Mouse (Mus musculus): Measurements from ENCODE around the gene Pak1ip1. TPM values are rescaled to one million over a fixed set of nuclear protein-coding genes. Genes with fewer than 3 reads are reported as not detected.

Pak1ip1 gene
- total and polyA plus RNA-seq, 2 experiments from 2014 or later, result 42.2 to 45.8 TPM

DNA sequence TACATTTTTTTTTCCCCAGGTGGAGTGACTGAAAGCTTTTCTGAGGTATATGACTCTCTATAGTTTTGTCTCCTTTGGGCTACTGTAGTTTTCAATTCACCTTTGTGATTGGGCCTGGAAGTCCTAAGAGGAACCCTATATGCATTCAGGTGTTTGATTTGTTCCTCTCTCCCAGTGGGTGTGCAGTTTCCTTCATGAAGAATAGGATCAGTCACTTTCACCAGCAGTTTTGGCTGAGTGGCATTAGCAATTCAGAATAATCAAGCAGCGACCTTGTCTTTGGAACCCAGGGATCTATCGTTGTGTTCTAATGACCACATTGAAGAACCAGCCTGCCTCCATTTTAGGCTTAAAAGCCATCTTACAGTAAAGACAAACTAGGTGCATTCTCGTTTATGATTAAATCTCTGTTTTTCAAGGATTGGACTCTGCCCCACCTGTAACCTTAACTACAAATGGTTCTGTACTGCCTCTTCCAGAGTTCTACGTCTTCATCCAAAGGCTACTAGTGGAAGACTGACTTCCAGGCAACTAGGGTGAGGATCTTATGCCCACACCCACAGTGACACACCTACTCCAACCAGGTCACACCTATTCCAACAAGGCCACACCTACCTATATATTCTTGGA lies 30.9 kb upstream of the Pak1ip1 start:
- no peak for TF ChIP-seq CTCF (IDR thresholded peaks at IDR 0.05; ENCODE audit: low read depth)
- ATAC-seq, result no peak
- no peaks in the 10 kb centered on the region for H3K27me3 ChIP-seq (ENCODE audit: insufficient read depth, low read length)
- H3K27ac ChIP-seq, result no peak overlapping the region
- H3K4me1 ChIP-seq (ENCODE audit: insufficient read depth, low read length), result no peaks in the 10 kb centered on the region
- H3K4me2 ChIP-seq (ENCODE audit: low read depth, low read length), result no peak overlapping the region
- H3K9ac ChIP-seq (replicated peaks; ENCODE audit: low read length), result no peak overlapping the region
- no peaks in the 10 kb centered on the region for H3K9me3 ChIP-seq (ENCODE audit: low read length)
- H3K36me3 ChIP-seq (ENCODE audit: insufficient read depth, low read length), result no peaks in the 10 kb centered on the region
- WGBS, result 95% methylated on average over 4 of the region's 4 CpGs
- no peak for DNase-seq (ENCODE audit: low spot score)
- H3K4me3 ChIP-seq (ENCODE audit: low read length), result no peak overlapping the region

GRCm38 (mm10) chr13:40971261-40971660 lies 29.6 kb upstream of the Pak1ip1 start:
- 89% methylated on average over 5 of the region's 5 CpGs for WGBS
- no peaks in the 10 kb centered on the region for H3K27me3 ChIP-seq (ENCODE audit: insufficient read depth, low read length)
- no peaks in the 10 kb centered on the region for H3K4me1 ChIP-seq (ENCODE audit: insufficient read depth, low read length)
- ATAC-seq, result no peak
- no peak overlapping the region for H3K4me3 ChIP-seq (ENCODE audit: low read length)
- H3K36me3 ChIP-seq (ENCODE audit: insufficient read depth, low read length), result no peaks in the 10 kb centered on the region
- TF ChIP-seq CTCF (IDR thresholded peaks at IDR 0.05; ENCODE audit: low read depth), result no peak
- no peak for DNase-seq (ENCODE audit: low spot score)
- no peaks in the 10 kb centered on the region for H3K9me3 ChIP-seq (ENCODE audit: low read length)
- no peak overlapping the region for H3K4me2 ChIP-seq (ENCODE audit: low read depth, low read length)
- H3K9ac ChIP-seq (replicated peaks; ENCODE audit: low read length), result no peak overlapping the region
- H3K27ac ChIP-seq, result no peak overlapping the region

GRCm38 (mm10) chr13:40971831-40972230 lies 29.0 kb upstream of the Pak1ip1 start:
- ATAC-seq (no peak), DNase-seq (ENCODE audit: low spot score) (no peak)
- no peaks in the 10 kb centered on the region for H3K27me3 ChIP-seq (ENCODE audit: insufficient read depth, low read length)
- H3K4me1 ChIP-seq (ENCODE audit: insufficient read depth, low read length), result no peaks in the 10 kb centered on the region
- H3K4me3 ChIP-seq (ENCODE audit: low read length), result no peak overlapping the region
- TF ChIP-seq CTCF (IDR thresholded peaks at IDR 0.05; ENCODE audit: low read depth), result no peak
- WGBS, result 78% methylated on average over 2 of the region's 2 CpGs
- H3K4me2 ChIP-seq (ENCODE audit: low read depth, low read length), result no peak overlapping the region
- no peak overlapping the region for H3K27ac ChIP-seq
- no peaks in the 10 kb centered on the region for H3K9me3 ChIP-seq (ENCODE audit: low read length)
- H3K9ac ChIP-seq (replicated peaks; ENCODE audit: low read length), result no peak overlapping the region
- H3K36me3 ChIP-seq (ENCODE audit: insufficient read depth, low read length), result no peaks in the 10 kb centered on the region

DNA sequence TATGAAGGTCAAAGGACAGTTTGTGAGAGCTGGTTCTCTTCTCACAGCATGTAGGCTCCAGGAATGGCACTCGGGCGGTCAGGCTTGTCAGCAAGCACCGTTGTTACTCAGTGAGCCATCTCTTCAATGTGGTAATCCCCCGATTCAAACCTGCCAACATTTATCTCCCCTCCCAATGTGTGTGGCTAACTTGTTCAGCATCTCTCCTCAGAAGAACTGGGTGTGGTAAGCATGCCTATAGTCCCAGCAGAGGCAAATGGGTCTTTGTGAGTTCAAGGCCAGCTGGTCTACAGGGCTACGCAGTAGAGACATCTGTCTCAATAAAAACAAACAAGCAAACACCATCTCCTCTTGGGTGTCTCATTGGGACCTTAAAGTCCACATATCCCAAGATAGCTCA lies 27.8 kb upstream of the Pak1ip1 start:
- Histone ChIP-seq H3K9ac (replicated peaks; ENCODE audit: low read length) (no peak overlapping the region), H3K4me2 (ENCODE audit: low read depth, low read length) (no peak overlapping the region), H3K36me3 (ENCODE audit: insufficient read depth, low read length) (no peaks in the 10 kb centered on the region), H3K27me3 (ENCODE audit: insufficient read depth, low read length) (no peaks in the 10 kb centered on the region), H3K4me1 (ENCODE audit: insufficient read depth, low read length) (no peaks in the 10 kb centered on the region), H3K9me3 (ENCODE audit: low read length) (no peaks in the 10 kb centered on the region), H3K4me3 (ENCODE audit: low read length) (no peak overlapping the region), H3K27ac (no peak overlapping the region)
- DNase-seq (ENCODE audit: low spot score) (no peak), ATAC-seq (no peak)
- WGBS, result 86% methylated on average over 5 of the region's 5 CpGs
- TF ChIP-seq CTCF (IDR thresholded peaks at IDR 0.05; ENCODE audit: low read depth), result no peak

DNA sequence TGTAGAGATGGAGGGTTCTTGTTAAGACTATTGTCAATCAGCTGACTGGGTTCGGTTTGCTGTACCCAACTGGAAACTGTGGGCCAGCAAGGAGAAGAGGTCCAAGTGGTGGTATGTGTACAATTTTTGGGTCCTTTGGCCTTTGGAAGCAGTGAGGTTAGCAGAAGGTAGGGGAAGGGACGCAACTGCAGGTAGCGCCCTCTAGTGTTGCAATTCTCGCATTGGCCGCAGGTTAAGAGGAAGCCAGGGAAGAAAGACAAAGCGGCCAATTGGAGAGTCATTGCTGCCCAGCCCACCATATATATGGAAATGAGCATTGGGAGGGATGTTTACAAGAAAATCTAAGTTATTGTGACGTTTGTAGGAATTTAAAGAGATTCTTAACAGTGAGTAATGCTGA lies 23.2 kb upstream of the Pak1ip1 start:
- DNase-seq (ENCODE audit: low spot score) (peak; percentile 40), ATAC-seq (no peak)
- Histone ChIP-seq H3K36me3 (ENCODE audit: insufficient read depth, low read length) (no peaks in the 10 kb centered on the region), H3K4me2 (ENCODE audit: low read depth, low read length) (no peak overlapping the region), H3K9ac (replicated peaks; ENCODE audit: low read length) (no peak overlapping the region), H3K9me3 (ENCODE audit: low read length) (no peaks in the 10 kb centered on the region), H3K27ac (no peak overlapping the region), H3K4me3 (ENCODE audit: low read length) (no peak overlapping the region), H3K27me3 (ENCODE audit: insufficient read depth, low read length) (no peaks in the 10 kb centered on the region), H3K4me1 (ENCODE audit: insufficient read depth, low read length) (no peaks in the 10 kb centered on the region)
- TF ChIP-seq CTCF (IDR thresholded peaks at IDR 0.05; ENCODE audit: low read depth), result peak; percentile 67
- WGBS, result 15% methylated on average over 7 of the region's 7 CpGs

DNA sequence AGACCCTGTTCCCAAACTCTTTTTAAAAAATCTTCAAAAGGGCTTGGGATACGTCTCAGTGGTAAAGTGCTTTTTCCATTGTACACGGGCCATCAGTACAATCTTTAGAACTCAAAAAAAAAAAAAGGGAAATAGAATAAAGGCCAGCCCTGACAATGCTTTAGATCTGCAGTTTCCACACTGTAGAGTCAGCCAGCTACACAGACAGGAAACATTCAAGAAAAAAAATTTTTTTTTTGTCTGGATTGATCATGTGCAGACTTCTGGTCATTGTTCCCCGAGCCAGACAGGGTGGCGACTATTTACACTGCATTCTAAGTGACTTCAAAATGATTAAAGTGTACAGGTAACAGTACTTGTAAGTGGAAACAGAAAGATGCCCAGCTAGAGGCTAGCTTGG lies 22.2 kb upstream of the Pak1ip1 start:
- ATAC-seq (no peak), DNase-seq (ENCODE audit: low spot score) (no peak)

DNA sequence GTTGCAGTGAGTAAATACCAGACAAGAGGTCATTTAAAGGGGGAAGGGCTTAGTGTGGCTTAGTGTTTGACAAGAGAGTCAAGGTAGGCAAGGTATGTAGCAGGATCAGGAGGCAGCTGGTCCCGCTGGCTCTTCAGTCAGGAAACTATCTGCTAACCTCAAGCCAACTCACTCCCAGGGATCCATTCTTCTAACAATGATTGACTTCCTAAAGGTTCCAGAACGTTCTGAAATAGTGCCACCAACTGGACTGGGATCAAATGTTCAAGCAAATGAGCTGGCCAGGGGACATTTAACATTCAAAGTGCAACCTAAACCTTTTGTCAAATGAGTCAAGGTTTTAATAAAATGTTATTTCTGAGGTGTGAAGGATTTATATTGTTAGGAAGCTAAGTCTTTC lies 21.5 kb upstream of the Pak1ip1 start:
- WGBS, result 51% methylated on average over 2 of the region's 2 CpGs

More for the DNA sequence above, 22.2 kb upstream of the Pak1ip1 start:
- Histone ChIP-seq H3K4me3 (ENCODE audit: low read length) (no peak overlapping the region), H3K27me3 (ENCODE audit: insufficient read depth, low read length) (no peaks in the 10 kb centered on the region), H3K36me3 (ENCODE audit: insufficient read depth, low read length) (no peaks in the 10 kb centered on the region), H3K9me3 (ENCODE audit: low read length) (no peaks in the 10 kb centered on the region), H3K4me2 (ENCODE audit: low read depth, low read length) (no peak overlapping the region), H3K4me1 (ENCODE audit: insufficient read depth, low read length) (no peaks in the 10 kb centered on the region), H3K27ac (no peak overlapping the region), H3K9ac (replicated peaks; ENCODE audit: low read length) (no peak overlapping the region)
- 81% methylated on average over 4 of the region's 4 CpGs for WGBS
- no peak for TF ChIP-seq CTCF (IDR thresholded peaks at IDR 0.05; ENCODE audit: low read depth)

More for the DNA sequence above, 21.5 kb upstream of the Pak1ip1 start:
- no peak overlapping the region for H3K27ac ChIP-seq
- H3K27me3 ChIP-seq (ENCODE audit: insufficient read depth, low read length), result no peaks in the 10 kb centered on the region
- H3K4me1 ChIP-seq (ENCODE audit: insufficient read depth, low read length), result no peaks in the 10 kb centered on the region
- no peak overlapping the region for H3K4me3 ChIP-seq (ENCODE audit: low read length)
- ATAC-seq (no peak), DNase-seq (ENCODE audit: low spot score) (peak; percentile 5)
- no peaks in the 10 kb centered on the region for H3K36me3 ChIP-seq (ENCODE audit: insufficient read depth, low read length)
- no peak overlapping the region for H3K9ac ChIP-seq (replicated peaks; ENCODE audit: low read length)
- peak; percentile 29 for TF ChIP-seq CTCF (IDR thresholded peaks at IDR 0.05; ENCODE audit: low read depth)
- H3K9me3 ChIP-seq (ENCODE audit: low read length), result no peaks in the 10 kb centered on the region
- no peak overlapping the region for H3K4me2 ChIP-seq (ENCODE audit: low read depth, low read length)

Measured in hindbrain, postnatal 0 days (tissue).